Mouse (Mus musculus) testis, adult 2 months (tissue): Measurements from ENCODE around the gene Lsm6. TPM values are rescaled to one million over a fixed set of nuclear protein-coding genes. Genes with fewer than 3 reads are reported as not detected.
A peak's percentile ranks its signal among the peaks of the same experiment; 100 is the strongest.
"Not testable (repeated sequence)": the region's sequence is repeated elsewhere in the genome, so short reads cannot be mapped to it uniquely, and the experiment has no call there.

ENCODE experiments used
- H3K27ac ChIP-seq: fragments of 200-500 bp; 2 replicates; pipeline ENCODE4 v1.5.1; 2012; ENCODE audit warnings: low read depth, low read length; ENCODE audit not compliant: control insufficient read depth, insufficient read depth
- H3K27me3 ChIP-seq: fragments of 200-500 bp; 2 replicates; pipeline ENCODE4 v1.6.1; 2012; ENCODE audit warnings: mild to moderate bottlenecking, low read length, moderate library complexity; ENCODE audit not compliant: control insufficient read depth, insufficient read depth
- H3K36me3 ChIP-seq: fragments of 200-500 bp; 2 replicates; pipeline ENCODE4 v1.6.1; 2012; ENCODE audit warnings: mild to moderate bottlenecking, low read length; ENCODE audit not compliant: control insufficient read depth, insufficient read depth
- H3K4me1 ChIP-seq: fragments of 200-500 bp; 2 replicates; pipeline ENCODE4 v1.6.1; 2012; ENCODE audit warnings: low read length; ENCODE audit not compliant: control insufficient read depth, insufficient read depth
- H3K4me3 ChIP-seq: fragments of 200-500 bp; 2 replicates; pipeline ENCODE4 v1.5.1; 2012; ENCODE audit warnings: low read depth, mild to moderate bottlenecking, low read length, moderate library complexity, mixed read lengths; ENCODE audit not compliant: control insufficient read depth
- CTCF ChIP-seq: fragments of 200-500 bp; IDR thresholded peaks from 2 replicates; pipeline ENCODE4 v1.5.1; 2012; ENCODE audit warnings: low read depth, mild to moderate bottlenecking, inconsistent platforms, low read length, moderate library complexity; ENCODE audit not compliant: control insufficient read depth, insufficient read depth, insufficient replicate concordance
- POLR2A ChIP-seq: fragments of 200-500 bp; IDR thresholded peaks from 2 replicates; pipeline ENCODE4 v1.6.1; 2012; ENCODE audit warnings: low read depth, mild to moderate bottlenecking, inconsistent platforms, low read length, moderate library complexity; ENCODE audit not compliant: control insufficient read depth
- polyA plus RNA-seq: library from polyadenylated mRNA; depleted of rRNA; stranded (reverse); fragments of >200 nt; gene quantifications from 2 replicates; pipeline ENCODE4 v1.2.3, GENCODE M21; 2012

Gene Lsm6
- polyA plus RNA-seq, 1 experiment, result 8.4 TPM

DNA sequence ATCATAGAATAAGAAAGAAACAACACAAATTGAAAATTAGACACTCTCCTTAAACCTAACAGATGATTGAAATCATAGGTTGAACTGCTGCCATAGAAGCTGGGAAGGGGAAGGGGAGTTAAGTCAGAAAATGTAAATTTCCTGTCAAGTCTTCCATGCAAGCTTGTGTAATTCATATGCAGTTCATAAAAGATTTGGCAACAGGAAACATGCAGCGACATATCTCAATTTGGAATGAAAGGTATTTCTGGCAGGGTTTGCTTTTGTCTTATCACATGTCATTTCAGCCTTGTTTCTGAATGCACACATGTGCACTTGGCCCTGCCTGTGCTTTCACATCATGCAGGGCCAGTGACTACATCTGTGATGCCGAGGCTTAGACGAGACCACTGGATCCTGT lies 26.3 kb upstream of the Lsm6 start:
- Histone ChIP-seq H3K4me3 (no peak overlapping the region), H3K36me3 (no peaks in the 10 kb centered on the region), H3K27me3 (no peaks in the 10 kb centered on the region), H3K27ac (no peak overlapping the region), H3K4me1 (no peaks in the 10 kb centered on the region)
- no peak for TF ChIP-seq CTCF
- TF ChIP-seq POLR2A, result no peak

DNA sequence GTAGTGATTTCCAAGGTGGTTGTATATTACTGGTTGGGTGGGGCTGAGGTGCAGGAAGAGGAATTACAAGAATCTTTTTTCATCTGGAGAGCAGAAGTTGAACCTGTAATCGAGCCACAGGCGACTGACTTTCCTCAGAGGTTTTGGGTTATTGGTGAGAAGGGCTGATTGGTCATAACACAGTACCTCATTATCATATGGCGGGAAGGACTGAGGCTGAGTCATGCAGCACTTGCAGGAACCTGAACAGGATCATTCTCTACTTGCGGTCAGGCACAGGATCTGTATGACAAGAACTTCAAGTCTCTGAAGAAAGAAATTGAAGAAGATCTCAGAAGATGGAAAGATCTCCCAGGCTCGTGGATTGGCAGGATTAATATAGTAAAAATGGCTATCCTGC lies 23.6 kb upstream of the Lsm6 start:
- H3K4me3 ChIP-seq, result no peak overlapping the region
- no peak for TF ChIP-seq POLR2A
- no peak for TF ChIP-seq CTCF
- H3K4me1 ChIP-seq, result no peaks in the 10 kb centered on the region
- no peaks in the 10 kb centered on the region for H3K36me3 ChIP-seq
- no peak overlapping the region for H3K27ac ChIP-seq
- H3K27me3 ChIP-seq, result no peaks in the 10 kb centered on the region

DNA sequence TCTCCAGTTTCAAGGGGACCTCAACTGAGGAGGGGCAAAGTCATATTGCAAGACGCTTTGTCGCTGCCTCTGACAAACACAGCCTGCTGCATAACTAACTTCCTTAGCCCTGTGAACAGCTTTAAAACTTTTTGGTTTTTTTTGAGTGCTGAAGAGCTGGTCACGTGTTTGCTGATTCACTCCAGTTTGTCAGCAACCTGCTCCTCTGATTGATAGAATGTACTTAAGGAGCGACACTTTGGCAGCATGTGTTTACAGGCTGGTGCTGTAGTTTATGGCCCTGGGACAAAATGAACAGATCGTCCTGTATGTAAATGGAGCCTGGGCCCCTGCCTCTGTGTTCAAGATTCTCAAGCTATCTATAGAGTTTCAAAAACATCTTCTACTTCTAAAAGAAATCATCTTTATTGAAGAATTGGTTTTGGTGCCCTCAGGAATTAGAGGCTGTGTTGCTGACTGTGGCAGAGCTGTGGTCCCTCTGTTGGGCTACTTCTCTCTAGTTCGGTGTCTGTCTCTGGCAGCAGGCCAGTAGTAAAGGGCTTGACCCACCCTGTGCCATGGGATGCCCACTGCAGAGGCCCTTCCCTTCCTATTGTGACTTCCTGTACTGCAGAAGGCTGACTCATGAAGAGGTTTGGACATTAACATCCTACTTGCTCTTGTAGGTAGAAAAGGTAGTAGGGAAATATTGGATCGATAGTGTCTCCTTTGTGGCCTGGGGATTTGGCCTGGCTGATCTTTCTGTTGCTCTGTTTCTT lies 17.9 kb upstream of the Lsm6 start:
- TF ChIP-seq CTCF (no peak), POLR2A (no peak)
- Histone ChIP-seq H3K36me3 (no peaks in the 10 kb centered on the region), H3K4me3 (no peak overlapping the region), H3K27ac (no peak overlapping the region), H3K27me3 (no peaks in the 10 kb centered on the region), H3K4me1 (no peaks in the 10 kb centered on the region)

DNA sequence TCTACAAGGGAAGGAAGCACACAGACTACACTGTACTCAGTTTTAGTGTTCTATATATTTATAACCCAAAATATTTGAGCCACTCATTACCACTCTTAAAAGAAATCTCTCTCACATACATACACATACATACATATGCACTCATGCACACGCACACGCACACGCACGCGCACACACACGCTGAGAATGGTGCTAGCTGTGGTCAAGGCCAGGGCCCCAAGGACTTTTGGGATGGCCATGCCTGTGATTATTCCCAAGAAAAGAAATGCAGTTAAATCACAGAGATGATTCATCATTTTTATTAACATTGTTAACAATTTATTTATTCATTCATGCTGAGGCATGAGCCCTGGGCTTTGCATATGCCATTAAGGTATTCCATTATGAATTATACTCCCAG lies 15.2 kb upstream of the Lsm6 start:
- H3K27me3 ChIP-seq, result no peaks in the 10 kb centered on the region
- H3K4me3 ChIP-seq, result no peak overlapping the region
- no peak overlapping the region for H3K27ac ChIP-seq
- TF ChIP-seq POLR2A (no peak), CTCF (no peak)
- H3K36me3 ChIP-seq, result no peaks in the 10 kb centered on the region
- H3K4me1 ChIP-seq, result no peaks in the 10 kb centered on the region

DNA sequence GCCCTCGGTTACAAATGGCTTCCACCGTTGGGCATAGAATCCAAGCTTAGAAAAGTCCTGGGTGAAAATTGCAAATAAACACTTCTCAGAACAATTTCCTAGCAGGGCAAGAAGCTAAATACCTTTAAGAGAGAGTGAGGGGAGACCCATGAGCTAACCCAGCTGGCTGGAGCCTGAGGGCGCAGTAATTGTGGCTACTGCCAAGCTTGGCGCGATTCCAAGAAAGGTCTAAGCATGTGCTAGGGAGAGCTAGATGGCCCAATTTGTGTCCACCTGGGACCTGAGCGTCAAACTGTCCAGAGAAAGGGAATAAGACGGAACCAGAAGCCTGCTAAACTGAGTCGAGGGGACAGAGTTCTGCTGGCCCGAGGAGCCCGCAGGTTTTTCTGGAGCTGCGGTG lies 7.5 kb upstream of the Lsm6 start:
- TF ChIP-seq POLR2A, result no peak
- TF ChIP-seq CTCF, result no peak
- Histone ChIP-seq H3K36me3 (no peaks in the 10 kb centered on the region), H3K4me3 (no peak overlapping the region)

DNA sequence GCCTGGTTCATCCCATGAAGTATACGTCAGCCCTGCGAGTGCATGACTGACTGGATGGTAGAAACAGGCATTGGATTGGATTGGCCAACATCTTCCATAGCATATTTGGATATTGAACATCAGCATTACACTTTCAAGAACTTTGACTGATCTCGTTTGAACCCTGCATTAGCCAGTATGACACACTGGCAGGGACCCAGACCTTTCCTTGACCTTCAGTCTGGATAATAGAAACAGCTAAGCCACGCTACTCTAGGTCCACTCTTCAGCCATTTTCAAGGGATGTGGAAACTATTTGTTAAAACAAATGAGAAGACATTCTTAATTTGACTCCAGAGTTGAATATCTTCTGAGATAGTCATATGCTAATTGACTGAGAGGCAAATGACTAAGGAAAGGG lies 3.6 kb upstream of the Lsm6 start:
- H3K27me3 ChIP-seq, result no peaks in the 10 kb centered on the region
- no peaks in the 10 kb centered on the region for H3K36me3 ChIP-seq
- H3K4me1 ChIP-seq, result no peaks in the 10 kb centered on the region; the same call in 1 of the 2 replicates
- TF ChIP-seq POLR2A (no peak), CTCF (no peak)
- H3K27ac ChIP-seq, result no peak overlapping the region
- H3K4me3 ChIP-seq, result no peak overlapping the region

More for the DNA sequence above, 7.5 kb upstream of the Lsm6 start:
- Histone ChIP-seq H3K4me1 (no peaks in the 10 kb centered on the region), H3K27ac (no peak overlapping the region), H3K27me3 (no peaks in the 10 kb centered on the region)

DNA sequence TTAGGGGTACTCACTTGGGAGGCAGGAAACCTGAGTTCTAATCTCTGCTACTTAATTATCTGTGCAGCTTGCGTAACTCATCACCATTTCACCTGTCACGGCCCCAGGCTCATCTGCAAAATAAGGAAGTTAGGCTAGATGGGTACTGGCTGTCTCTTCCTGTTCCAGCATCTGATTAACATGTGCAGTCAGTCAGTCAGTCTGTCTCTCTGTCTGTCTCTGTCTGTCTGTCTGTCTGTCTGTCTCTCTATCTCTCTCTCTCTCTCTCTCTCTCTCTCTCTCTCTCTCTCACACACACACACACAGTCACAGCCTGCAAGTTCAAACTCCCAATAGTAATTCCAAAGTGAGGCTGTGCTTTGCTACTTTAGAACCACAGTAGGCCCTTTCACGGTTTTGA lies 967 bp downstream of the Lsm6 start:
- H3K4me1 ChIP-seq, H3K36me3 ChIP-seq, H3K27me3 ChIP-seq: not testable (repeated sequence)
- Histone ChIP-seq H3K27ac (peak overlapping the region; percentile 32; the same call in 1 of the 2 replicates), H3K4me3 (peak overlapping the region; percentile 99; the same call in 1 of the 2 replicates)

DNA sequence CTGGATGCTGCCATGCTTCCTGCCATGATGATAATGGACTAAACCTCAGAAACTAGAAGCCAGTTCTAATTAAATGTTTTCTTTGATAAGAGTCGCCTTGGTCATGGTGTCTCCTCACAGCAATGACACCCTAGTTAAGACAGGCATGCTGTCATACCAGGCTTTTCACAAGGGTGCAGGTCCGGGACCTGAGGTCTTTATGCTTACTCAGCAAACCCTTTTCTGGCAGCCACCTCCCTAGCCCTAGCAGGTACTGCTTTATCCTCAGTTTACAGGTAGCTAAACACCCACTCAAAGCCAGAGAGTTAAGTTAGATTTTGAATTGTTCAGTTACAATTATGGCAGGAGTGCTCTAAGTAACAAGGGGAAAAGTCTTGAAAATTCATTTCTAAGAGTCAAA lies 6.2 kb downstream of the Lsm6 start:
- no peak overlapping the region for H3K27ac ChIP-seq
- H3K36me3 ChIP-seq, result peaks cover 3% of the 10 kb centered on the region
- TF ChIP-seq POLR2A (no peak), CTCF (no peak)

More for the DNA sequence above, 6.2 kb downstream of the Lsm6 start:
- Histone ChIP-seq H3K4me1 (no peaks in the 10 kb centered on the region), H3K27me3 (no peaks in the 10 kb centered on the region), H3K4me3 (no peak overlapping the region)
